Mouse (Mus musculus): ENCODE results near the gene Ncor2. TPM values are rescaled to one million over a fixed set of nuclear protein-coding genes. Genes with fewer than 3 reads are reported as not detected.

Gene Ncor2
- polyA plus RNA-seq, 1 experiment from 2014 or later, result 30.5 TPM

DNA sequence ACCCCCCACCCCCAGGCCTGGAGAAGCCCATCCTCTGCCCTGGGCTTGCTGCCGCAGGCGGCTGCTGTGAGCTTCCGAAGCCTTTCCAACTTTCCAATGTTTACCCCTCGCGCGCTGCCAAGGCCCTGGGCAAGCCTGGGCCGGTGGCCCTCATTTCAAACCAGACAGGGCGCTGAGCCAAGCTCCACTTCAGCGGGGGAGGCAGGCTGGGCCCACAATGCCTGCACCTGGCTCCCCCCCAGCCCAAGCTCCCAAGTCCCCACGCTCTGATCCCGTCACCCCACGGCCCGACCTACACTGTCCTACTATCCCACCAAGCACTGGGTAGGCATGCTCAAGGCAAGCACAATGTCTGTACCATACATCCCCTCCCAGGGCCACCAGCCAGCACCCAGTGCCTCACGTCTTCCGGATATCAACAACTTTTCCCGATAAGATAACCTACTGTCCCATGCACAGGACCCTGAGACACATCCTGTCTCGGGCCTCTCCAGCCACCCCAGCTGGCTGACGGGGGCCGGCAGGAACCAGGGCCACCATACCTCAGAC lies 38.8 kb downstream of the Ncor2 start:
- peak; percentile 20 for ATAC-seq (ENCODE audit: borderline replicate concordance, extremely low read depth, low FRiP score, low TSS enrichment)
- Histone ChIP-seq H3K4me2 (peak overlapping the region; percentile 66), H3K9me3 (no peaks in the 10 kb centered on the region), H3K36me3 (no peaks in the 10 kb centered on the region), H3K27me3 (no peaks in the 10 kb centered on the region), H3K4me1 (peaks cover 87% of the 10 kb centered on the region), H3K9ac (peak overlapping the region; percentile 45), H3K27ac (peak overlapping the region; percentile 99), H3K4me3 (peak overlapping the region; percentile 39)
- 15% methylated on average over 19 of the region's 19 CpGs for WGBS

DNA sequence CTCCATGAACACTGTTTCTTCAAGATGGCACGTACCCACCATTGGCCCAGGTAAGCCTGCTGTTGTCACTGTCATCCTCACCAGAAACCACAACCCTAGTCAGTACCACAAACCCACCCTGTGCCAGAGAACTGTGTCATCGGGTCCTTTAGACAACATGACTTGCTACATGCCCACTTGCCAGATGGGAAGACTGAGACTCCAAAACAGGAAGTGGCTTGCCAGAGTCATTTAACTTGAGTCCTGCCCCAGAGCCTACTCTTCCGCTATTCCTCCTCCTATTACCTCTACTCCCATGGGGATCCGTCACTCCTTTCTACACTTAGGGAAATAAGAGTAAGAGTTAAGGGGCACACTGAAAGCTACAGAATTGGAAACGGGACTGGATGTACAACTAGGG lies 39.4 kb downstream of the Ncor2 start:
- Histone ChIP-seq H3K4me2 (peak overlapping the region; percentile 66), H3K36me3 (no peaks in the 10 kb centered on the region), H3K9ac (peak overlapping the region; percentile 45), H3K9me3 (no peaks in the 10 kb centered on the region), H3K27ac (peak overlapping the region; percentile 99), H3K27me3 (no peaks in the 10 kb centered on the region), H3K4me1 (peaks cover 90% of the 10 kb centered on the region), H3K4me3 (peak overlapping the region; percentile 39)
- 67% methylated on average over 5 of the region's 5 CpGs for WGBS
- ATAC-seq (ENCODE audit: borderline replicate concordance, extremely low read depth, low FRiP score, low TSS enrichment), result no peak

DNA sequence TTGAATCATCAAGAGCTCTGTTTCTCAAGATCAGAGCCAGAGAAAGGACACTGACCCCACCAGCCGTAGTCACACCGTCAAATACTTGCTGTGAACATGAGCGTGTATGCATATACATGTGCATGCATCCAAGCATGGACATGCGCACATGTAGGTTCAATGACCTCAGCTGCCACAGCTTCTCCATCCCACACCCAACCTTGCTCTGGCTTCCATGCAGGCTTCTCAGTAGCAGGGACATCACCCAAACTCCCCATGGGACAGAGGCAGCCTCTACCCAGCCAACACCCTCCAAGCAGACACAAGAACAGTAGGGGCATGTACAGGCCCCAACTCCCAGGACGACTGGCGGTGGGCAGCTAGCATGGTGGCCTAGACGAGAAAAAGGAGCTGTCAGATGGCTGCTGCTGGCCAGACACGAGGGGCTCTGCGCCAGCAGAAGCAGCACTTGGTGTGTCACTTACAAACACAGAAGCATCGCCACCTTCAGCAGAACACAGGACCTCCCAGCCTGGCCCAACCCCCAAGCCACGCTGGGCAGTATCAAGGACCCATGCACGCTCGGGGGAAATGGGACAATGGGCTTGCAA lies 40.1 kb downstream of the Ncor2 start:
- 64% methylated on average over 13 of the region's 13 CpGs for WGBS
- H3K4me2 ChIP-seq, result peak overlapping the region; percentile 66; the same call in 1 of the 2 replicates
- no peaks in the 10 kb centered on the region for H3K9me3 ChIP-seq
- ATAC-seq (ENCODE audit: borderline replicate concordance, extremely low read depth, low FRiP score, low TSS enrichment), result no peak
- peak overlapping the region; percentile 99 for H3K27ac ChIP-seq
- no peak overlapping the region for H3K9ac ChIP-seq
- H3K27me3 ChIP-seq, result no peaks in the 10 kb centered on the region
- H3K36me3 ChIP-seq, result no peaks in the 10 kb centered on the region
- no peak overlapping the region for H3K4me3 ChIP-seq
- peaks cover 91% of the 10 kb centered on the region for H3K4me1 ChIP-seq

DNA sequence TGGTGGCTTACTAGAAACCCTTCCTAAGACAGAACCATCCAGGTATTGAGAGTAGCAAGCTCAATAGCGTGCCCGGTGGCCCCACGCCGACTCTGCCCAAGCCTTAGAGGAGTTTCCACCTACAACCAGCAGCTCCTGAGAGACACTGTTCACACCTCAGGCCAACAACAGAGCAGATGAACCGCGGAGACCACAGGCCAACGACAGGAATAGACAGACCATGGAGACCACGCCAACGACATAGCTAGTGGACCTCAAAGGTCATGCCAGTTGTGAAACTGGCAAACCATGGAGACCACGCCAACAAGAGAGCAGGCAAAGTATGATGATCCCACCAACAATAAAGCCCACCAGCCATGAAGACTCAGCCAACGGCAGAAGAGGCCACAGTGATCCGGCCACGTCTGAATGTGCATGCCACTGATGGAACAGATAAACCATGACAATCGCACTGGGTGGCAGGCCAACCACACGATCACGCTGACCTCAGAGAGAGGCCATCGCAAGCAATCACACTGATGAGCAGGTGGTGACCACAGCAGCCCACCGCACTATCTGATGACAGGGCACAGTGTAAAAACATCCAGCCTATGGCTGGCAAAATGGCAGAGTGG lies 41.2 kb downstream of the Ncor2 start:
- Histone ChIP-seq H3K27ac (peak overlapping the region; percentile 68), H3K27me3 (no peaks in the 10 kb centered on the region), H3K4me3 (no peak overlapping the region), H3K9me3 (no peaks in the 10 kb centered on the region), H3K4me2 (no peak overlapping the region), H3K36me3 (no peaks in the 10 kb centered on the region), H3K9ac (no peak overlapping the region), H3K4me1 (peaks cover 88% of the 10 kb centered on the region)
- 84% methylated on average over 18 of the region's 18 CpGs for WGBS
- ATAC-seq (ENCODE audit: borderline replicate concordance, extremely low read depth, low FRiP score, low TSS enrichment), result no peak

DNA sequence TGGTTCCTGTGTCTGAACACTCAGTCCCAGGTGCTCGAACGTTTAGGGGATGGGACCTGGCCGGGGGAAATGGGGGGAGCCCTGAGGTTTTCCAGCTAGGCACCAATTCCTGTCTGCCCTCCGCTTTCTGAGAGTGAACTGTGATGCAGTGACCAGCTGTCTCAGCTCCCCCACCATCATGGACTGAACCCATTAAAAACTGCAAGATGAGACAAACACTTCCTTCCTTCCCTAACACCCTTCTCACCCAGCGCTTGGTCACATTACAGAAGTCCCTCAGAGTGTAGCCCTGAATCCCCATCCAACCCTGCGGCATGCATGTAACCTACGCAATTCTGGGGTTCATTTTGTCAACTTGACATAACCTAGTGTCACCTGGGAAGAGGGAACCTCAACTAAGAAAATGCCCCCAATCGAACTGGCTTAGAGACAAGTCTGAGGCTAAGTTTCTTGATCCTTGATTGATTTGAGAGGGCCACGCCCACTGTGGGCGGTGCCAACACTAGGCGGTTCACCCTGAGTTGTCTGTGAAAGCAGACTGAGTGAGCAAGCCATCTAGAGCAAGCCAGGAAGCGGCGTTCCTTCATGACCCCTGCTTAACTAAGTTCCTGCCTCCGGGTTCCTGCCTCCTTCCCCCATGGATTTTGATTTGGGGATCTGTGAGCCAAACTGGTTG lies 41.9 kb downstream of the Ncor2 start:
- no peak overlapping the region for H3K4me3 ChIP-seq
- peaks cover 84% of the 10 kb centered on the region for H3K4me1 ChIP-seq
- no peak overlapping the region for H3K9ac ChIP-seq
- H3K9me3 ChIP-seq, result no peaks in the 10 kb centered on the region
- WGBS, result 25% methylated on average over 14 of the region's 14 CpGs
- no peaks in the 10 kb centered on the region for H3K36me3 ChIP-seq
- H3K4me2 ChIP-seq, result no peak overlapping the region
- peak overlapping the region; percentile 68 for H3K27ac ChIP-seq
- no peaks in the 10 kb centered on the region for H3K27me3 ChIP-seq
- no peak for ATAC-seq (ENCODE audit: borderline replicate concordance, extremely low read depth, low FRiP score, low TSS enrichment)

DNA sequence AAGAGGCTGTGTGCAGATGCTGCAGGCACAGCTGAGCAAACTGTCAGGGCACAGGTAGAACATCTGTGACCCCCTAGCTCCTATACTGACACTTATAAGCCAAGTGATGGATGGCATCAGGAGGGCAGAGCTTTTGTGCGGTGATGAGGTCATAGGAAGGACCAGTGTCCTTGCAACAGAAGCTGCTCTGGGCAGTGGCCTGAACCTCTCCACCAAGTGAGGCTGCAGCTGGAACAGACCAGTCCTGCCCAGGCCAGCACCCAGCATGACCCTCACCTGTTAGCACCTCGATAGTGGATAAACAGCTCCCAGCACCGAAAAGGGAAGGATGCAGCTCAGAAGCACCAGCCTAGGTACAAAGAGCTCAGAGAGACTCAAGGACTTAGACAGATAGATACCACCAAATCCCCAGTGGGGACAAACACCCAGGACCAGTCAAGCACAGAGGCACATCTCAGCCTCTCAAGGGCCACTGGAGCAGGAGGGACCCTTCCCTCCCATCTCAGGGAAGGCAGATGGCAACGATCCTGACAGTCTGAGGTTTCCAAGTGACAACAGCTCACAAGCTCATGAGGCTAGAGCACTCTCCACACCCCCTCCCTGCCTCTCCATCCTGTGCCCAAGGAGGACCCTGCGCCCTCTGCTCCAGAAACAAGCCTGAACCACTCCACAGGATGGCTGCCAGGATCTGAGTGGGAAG lies 42.6 kb downstream of the Ncor2 start:
- H3K4me1 ChIP-seq, result peaks cover 84% of the 10 kb centered on the region
- 39% methylated on average over 5 of the region's 5 CpGs for WGBS
- no peak overlapping the region for H3K4me3 ChIP-seq
- H3K9ac ChIP-seq, result no peak overlapping the region
- H3K27me3 ChIP-seq, result no peaks in the 10 kb centered on the region
- H3K27ac ChIP-seq, result peak overlapping the region; percentile 68
- no peak for ATAC-seq (ENCODE audit: borderline replicate concordance, extremely low read depth, low FRiP score, low TSS enrichment)
- H3K9me3 ChIP-seq, result no peaks in the 10 kb centered on the region
- no peak overlapping the region for H3K4me2 ChIP-seq
- no peaks in the 10 kb centered on the region for H3K36me3 ChIP-seq

DNA sequence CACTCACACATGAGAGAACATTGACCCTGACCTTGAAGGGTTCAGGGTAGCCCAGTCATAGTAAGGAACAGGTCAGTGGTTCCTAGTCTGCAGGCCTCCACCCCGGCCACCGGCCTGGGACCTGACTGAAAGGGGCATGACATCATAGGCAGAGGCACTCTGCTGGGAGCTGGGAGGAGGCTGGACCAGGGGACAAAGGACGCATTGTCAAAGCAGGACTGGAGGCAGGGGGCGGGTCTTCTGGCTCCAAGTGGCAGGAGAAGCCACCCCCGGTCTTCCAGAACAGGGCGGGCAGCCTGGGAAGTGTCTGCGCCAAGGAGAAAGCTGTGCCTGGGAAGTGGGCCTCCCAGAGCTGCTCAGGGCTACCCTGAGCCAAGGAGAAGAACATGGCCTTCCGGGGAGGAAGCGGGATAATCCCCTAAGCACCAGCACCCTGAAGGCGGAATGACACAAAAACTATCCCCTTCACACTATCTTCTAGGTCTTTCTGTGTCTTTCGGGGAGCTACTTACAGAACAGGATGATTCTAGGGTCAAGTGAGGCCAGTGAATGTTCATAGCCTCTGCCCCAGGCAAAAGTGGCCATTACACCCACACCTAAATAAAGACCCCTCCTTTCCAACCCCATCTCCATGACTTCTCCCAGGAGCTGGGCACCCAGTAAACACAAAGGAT lies 44.1 kb downstream of the Ncor2 start:
- no peaks in the 10 kb centered on the region for H3K9me3 ChIP-seq
- H3K9ac ChIP-seq, result no peak overlapping the region
- H3K4me1 ChIP-seq, result peaks cover 87% of the 10 kb centered on the region
- ATAC-seq (ENCODE audit: borderline replicate concordance, extremely low read depth, low FRiP score, low TSS enrichment), result peak; percentile 73
- no peak overlapping the region for H3K4me3 ChIP-seq
- H3K4me2 ChIP-seq, result peak overlapping the region; percentile 21
- no peaks in the 10 kb centered on the region for H3K27me3 ChIP-seq
- peak overlapping the region; percentile 90 for H3K27ac ChIP-seq
- 26% methylated on average over 11 of the region's 11 CpGs for WGBS
- H3K36me3 ChIP-seq, result no peaks in the 10 kb centered on the region

DNA sequence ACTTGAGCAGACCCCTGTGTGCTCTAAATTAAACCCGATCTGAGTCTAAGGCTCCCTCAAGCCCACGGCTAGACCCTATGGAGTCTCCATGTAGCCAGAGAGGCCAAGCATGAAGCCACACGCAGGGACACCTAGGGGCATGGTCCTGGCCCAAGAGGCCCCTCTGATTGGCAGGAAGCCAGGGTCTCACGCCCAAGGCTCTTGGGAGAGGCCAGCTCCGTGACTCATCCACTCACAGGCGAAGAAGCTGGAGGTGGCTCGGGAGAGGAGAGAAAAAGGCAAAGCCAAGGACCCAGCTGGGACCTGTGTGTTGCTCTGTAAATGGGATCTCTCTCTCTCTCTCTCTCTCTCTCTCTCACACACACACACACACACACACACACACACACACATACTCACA lies 44.6 kb downstream of the Ncor2 start:
- peaks cover 87% of the 10 kb centered on the region for H3K4me1 ChIP-seq
- no peaks in the 10 kb centered on the region for H3K9me3 ChIP-seq
- H3K4me2 ChIP-seq, result peak overlapping the region; percentile 21
- 35% methylated on average over 7 of the region's 7 CpGs for WGBS
- peak overlapping the region; percentile 90 for H3K27ac ChIP-seq
- H3K9ac ChIP-seq, result no peak overlapping the region
- H3K36me3 ChIP-seq, result no peaks in the 10 kb centered on the region
- H3K4me3 ChIP-seq, result no peak overlapping the region
- H3K27me3 ChIP-seq, result no peaks in the 10 kb centered on the region
- ATAC-seq (ENCODE audit: borderline replicate concordance, extremely low read depth, low FRiP score, low TSS enrichment), result peak; percentile 57

DNA sequence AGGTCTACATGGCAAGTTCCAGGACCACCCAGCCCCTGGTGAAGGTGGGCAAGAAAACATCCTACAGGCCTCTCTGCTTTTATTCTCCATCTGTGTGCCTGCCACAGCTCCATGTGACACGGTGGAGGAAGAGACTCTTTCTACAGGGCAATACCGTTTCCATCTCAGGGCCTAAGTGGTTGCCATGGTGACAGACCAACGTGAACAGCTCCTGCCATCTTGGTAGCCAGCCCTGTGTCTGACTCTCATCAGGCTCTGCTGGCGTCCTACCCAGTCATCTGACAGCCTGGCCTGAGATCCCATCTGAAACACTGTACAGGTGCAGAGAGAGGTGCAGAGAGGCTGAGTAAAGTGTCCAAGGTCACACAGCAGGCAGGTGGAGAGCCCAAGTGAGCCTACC lies 45.4 kb downstream of the Ncor2 start:
- no peak for ATAC-seq (ENCODE audit: borderline replicate concordance, extremely low read depth, low FRiP score, low TSS enrichment)
- Histone ChIP-seq H3K4me1 (peaks cover 87% of the 10 kb centered on the region), H3K9ac (no peak overlapping the region), H3K4me3 (no peak overlapping the region), H3K27me3 (no peaks in the 10 kb centered on the region), H3K27ac (peak overlapping the region; percentile 90), H3K9me3 (no peaks in the 10 kb centered on the region), H3K36me3 (no peaks in the 10 kb centered on the region), H3K4me2 (no peak overlapping the region)
- 51% methylated on average over 4 of the region's 4 CpGs for WGBS

DNA sequence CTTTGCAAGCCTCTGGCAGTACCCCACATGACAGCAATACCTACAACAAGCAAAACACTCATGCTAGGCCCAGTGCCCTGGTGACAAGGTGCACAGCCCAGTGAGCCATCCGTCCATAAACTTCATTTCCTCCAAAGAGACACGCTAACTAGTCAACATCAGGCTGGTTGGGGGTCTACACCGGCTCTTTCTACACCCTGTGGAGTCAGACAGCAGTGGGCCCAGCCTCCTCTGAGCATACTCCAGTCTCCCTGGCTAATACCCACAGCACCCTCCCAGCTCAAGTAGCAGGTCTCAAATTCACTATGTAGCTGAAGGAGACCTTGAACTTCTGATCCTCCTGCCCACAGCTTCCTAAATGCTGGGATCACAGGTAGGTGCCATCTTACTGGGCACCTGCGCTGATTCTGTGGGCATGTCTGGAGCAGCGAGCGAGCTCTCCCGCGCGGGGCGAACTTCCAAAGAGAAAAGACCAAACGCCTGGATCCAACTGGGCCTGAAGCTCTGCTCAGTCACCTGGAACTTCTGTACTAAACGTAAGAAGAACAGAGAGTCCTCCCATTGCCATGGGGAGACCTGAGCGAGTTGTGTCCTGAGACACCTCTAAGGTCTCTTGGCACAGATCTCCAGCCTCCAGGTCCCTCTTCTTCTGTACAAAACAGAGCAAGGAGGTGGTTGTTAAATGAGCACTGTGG lies 46.3 kb downstream of the Ncor2 start:
- 88% methylated on average over 13 of the region's 13 CpGs for WGBS
- no peak for ATAC-seq (ENCODE audit: borderline replicate concordance, extremely low read depth, low FRiP score, low TSS enrichment)
- no peak overlapping the region for H3K9ac ChIP-seq
- no peaks in the 10 kb centered on the region for H3K9me3 ChIP-seq
- H3K4me1 ChIP-seq, result peaks cover 87% of the 10 kb centered on the region
- H3K4me2 ChIP-seq, result no peak overlapping the region
- H3K27ac ChIP-seq, result no peak overlapping the region
- H3K4me3 ChIP-seq, result no peak overlapping the region
- no peaks in the 10 kb centered on the region for H3K27me3 ChIP-seq
- H3K36me3 ChIP-seq, result no peaks in the 10 kb centered on the region

DNA sequence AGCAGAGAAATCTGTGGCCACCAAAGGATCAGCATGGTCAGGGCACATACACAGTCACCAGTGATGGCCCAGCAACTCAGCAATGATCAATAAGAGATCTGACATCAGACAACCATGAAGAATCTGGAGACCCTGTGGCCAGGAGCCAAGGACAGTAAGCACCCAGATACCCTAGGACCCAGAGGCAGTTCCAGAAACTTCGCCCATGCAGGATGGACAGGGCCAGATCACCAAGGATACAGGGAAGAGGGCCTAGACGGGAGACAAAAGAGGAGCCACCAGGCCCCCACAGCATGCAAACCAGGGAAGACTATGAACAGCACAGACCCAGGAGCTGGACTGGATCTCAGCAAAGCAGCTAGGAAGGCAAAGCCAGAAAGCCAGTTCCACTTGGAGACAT lies 47.0 kb downstream of the Ncor2 start:
- H3K27ac ChIP-seq, result no peak overlapping the region
- H3K36me3 ChIP-seq, result no peaks in the 10 kb centered on the region
- H3K4me1 ChIP-seq, result peaks cover 86% of the 10 kb centered on the region
- no peak overlapping the region for H3K9ac ChIP-seq
- H3K9me3 ChIP-seq, result no peaks in the 10 kb centered on the region
- no peak overlapping the region for H3K4me2 ChIP-seq
- 89% methylated on average over 2 of the region's 2 CpGs for WGBS
- no peaks in the 10 kb centered on the region for H3K27me3 ChIP-seq
- H3K4me3 ChIP-seq, result no peak overlapping the region
- no peak for ATAC-seq (ENCODE audit: borderline replicate concordance, extremely low read depth, low FRiP score, low TSS enrichment)

All from lung, embryonic 15.5 days (tissue).